Mouse (Mus musculus): ENCODE data around the gene Rpl22l1.

DNA sequence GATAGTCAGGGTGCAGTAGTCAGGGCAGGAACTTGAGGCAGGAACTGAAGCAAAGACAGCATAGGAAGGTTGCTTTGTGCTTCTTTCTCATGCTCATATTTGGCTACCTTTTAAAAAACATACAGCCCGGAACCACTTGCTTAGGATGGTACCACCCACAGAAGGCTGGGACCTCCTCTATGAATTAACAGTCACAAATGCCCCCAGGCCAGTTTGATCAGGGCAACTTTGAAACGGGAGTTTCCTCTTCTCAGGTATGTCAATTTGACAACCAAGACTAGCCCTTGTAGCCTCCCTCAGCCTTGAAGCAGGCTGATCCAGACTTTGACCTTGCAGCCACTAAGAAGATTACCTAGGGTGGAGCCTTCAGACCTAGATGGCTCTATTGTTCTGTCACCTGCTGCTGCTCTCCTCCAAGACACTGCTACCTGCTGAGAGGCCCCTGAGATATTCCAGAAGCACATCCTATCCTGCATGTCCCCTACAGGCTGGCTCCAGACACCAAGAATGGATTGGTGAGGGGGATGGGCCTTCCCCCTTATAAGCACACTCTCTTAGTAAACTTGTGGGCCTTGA, 31.6 kb downstream of the Rpl22l1 start:
- no peak for TF ChIP-seq POLR2A (IDR thresholded peaks at IDR 0.05; ENCODE audit: borderline replicate concordance, low read depth, low read length)
- no peak for TF ChIP-seq CTCF (IDR thresholded peaks at IDR 0.05; ENCODE audit: low read depth, low read length)
